25 mouse cellular contexts compared by ENCODE assay signal in genomic region chr12:82603979-82604378, GRCm38 (mm10). TPM values are rescaled to one million over a fixed set of nuclear protein-coding genes. Genes with fewer than 3 reads are reported as not detected.
DNase-seq lines count a peak whose midpoint lies in the region; ATAC-seq and TF ChIP-seq lines count a peak whose summit lies in the region.
"Had no signal": no experiment of that assay in that cellular context is flagged by ENCODE, and none has a peak within 500 bp of the region (broad histone marks: within the 10 kb centered on the region; RNA-seq: fewer than 3 reads in every experiment).

No protein-coding gene starts in this region.

- TF ChIP-seq CTCF in Patski (IDR thresholded peaks at IDR 0.05): no peak

- intact Hi-C loops in heart, postnatal 14 days (cut with DNase I): no loop called here

- WGBS in heart, embryonic 13.5 days: 20% methylated on average over 4 of the region's 4 CpGs
- WGBS in midbrain, embryonic 11.5 days: 80% methylated on average over 4 of the region's 4 CpGs
- 74% methylated on average over 4 of the region's 4 CpGs for WGBS in midbrain, embryonic 16.5 days

- no peaks in the 10 kb centered on the region for H3K27me3 ChIP-seq in heart, embryonic 13.5 days (replicated peaks)
- H3K27me3 ChIP-seq in midbrain, embryonic 11.5 days (ENCODE audit: control insufficient read depth, insufficient read depth, low read length): no peaks in the 10 kb centered on the region
- H3K27me3 ChIP-seq in midbrain, embryonic 16.5 days (ENCODE audit: control insufficient read depth, insufficient read depth, low read depth, low read length): no peaks in the 10 kb centered on the region
- H3K27me3 ChIP-seq in Patski: no peaks in the 10 kb centered on the region
- H3K27me3 ChIP-seq: embryonic facial prominence, embryonic 13.5 days; embryonic facial prominence, embryonic 15.5 days; forebrain, embryonic 12.5 days had no signal

- no peak for DNase-seq in heart, postnatal 14 days
- peak; percentile 71 for DNase-seq in midbrain, embryonic 11.5 days (ENCODE audit: low spot score, missing footprints)
- DNase-seq in Patski (ENCODE audit: low read depth, low spot score): no peak
- no peak for DNase-seq in left cerebral cortex, adult 9 months (ENCODE audit: low spot score in 2 of 2)
- DNase-seq in adrenal gland, postnatal 10 days: no peak
- DNase-seq: adrenal gland, adult 8-10 months; adrenal gland, postnatal 25 days; cerebellum, adult 11 months; cerebellum, adult 18-20 months; cerebellum, adult 8-10 months; cerebellum, adult 9-11 months; cerebellum, postnatal 14 days; cerebellum, postnatal 36 days; embryo, embryonic 11 days had no signal

- no peak overlapping the region for H3K4me2 ChIP-seq in heart, embryonic 13.5 days
- no peak overlapping the region for H3K4me2 ChIP-seq in midbrain, embryonic 11.5 days
- H3K4me2 ChIP-seq in midbrain, embryonic 16.5 days (ENCODE audit: low read length): no peak overlapping the region
- H3K4me2 ChIP-seq: embryonic facial prominence, embryonic 13.5 days; embryonic facial prominence, embryonic 15.5 days; forebrain, embryonic 12.5 days had no signal

- CTCF ChIA-PET in Patski (lab: Charles Lee): no interaction called here

- peaks cover 16% of the 10 kb centered on the region for H3K4me1 ChIP-seq in heart, embryonic 13.5 days
- no peaks in the 10 kb centered on the region for H3K4me1 ChIP-seq in midbrain, embryonic 11.5 days (ENCODE audit: control insufficient read depth, insufficient read depth, low read length)
- H3K4me1 ChIP-seq in midbrain, embryonic 16.5 days (ENCODE audit: control insufficient read depth, insufficient read depth, low read length): no peaks in the 10 kb centered on the region
- H3K4me1 ChIP-seq: embryonic facial prominence, embryonic 15.5 days; forebrain, embryonic 12.5 days had no signal

- POLR2A ChIA-PET in Patski (lab: Charles Lee): no interaction called here

- ATAC-seq in heart, embryonic 13.5 days (ENCODE audit: extremely low read depth, insufficient number of reproducible peaks, low FRiP score, low TSS enrichment): no peak
- no peak for ATAC-seq in midbrain, embryonic 11.5 days (ENCODE audit: low FRiP score)
- ATAC-seq in midbrain, embryonic 16.5 days: no peak
- ATAC-seq in Patski: peak; percentile 62
- ATAC-seq: activated CD4-positive, CD25-positive, alpha-beta regulatory T cell, adult 4 months had no signal

- no peak overlapping the region for H3K9ac ChIP-seq in heart, embryonic 13.5 days
- no peak overlapping the region for H3K9ac ChIP-seq in midbrain, embryonic 11.5 days (ENCODE audit: low read length)
- no peak overlapping the region for H3K9ac ChIP-seq in midbrain, embryonic 16.5 days (ENCODE audit: low read depth, low read length)
- H3K9ac ChIP-seq: embryonic facial prominence, embryonic 13.5 days; embryonic facial prominence, embryonic 15.5 days; forebrain, embryonic 12.5 days had no signal

- H3K27ac ChIP-seq in heart, embryonic 13.5 days (replicated peaks): peak overlapping the region; percentile 6; the same call in 1 of the 2 replicates
- no peak overlapping the region for H3K27ac ChIP-seq in midbrain, embryonic 11.5 days (ENCODE audit: low read depth, low read length)
- H3K27ac ChIP-seq in midbrain, embryonic 16.5 days (ENCODE audit: low read length): no peak overlapping the region
- H3K27ac ChIP-seq: embryonic facial prominence, embryonic 13.5 days; embryonic facial prominence, embryonic 15.5 days; forebrain, embryonic 10.5 days; forebrain, embryonic 12.5 days had no signal

- no peaks in the 10 kb centered on the region for H3K9me3 ChIP-seq in heart, embryonic 13.5 days
- H3K9me3 ChIP-seq in midbrain, embryonic 11.5 days (ENCODE audit: control insufficient read depth, low read length): no peaks in the 10 kb centered on the region
- H3K9me3 ChIP-seq in midbrain, embryonic 16.5 days (replicated peaks; ENCODE audit: control insufficient read depth, low read length, poor library complexity, severe bottlenecking): no peaks in the 10 kb centered on the region
- H3K9me3 ChIP-seq: embryonic facial prominence, embryonic 13.5 days; embryonic facial prominence, embryonic 15.5 days; forebrain, embryonic 10.5 days; forebrain, embryonic 12.5 days had no signal

- H3K4me3 ChIP-seq in heart, embryonic 13.5 days: no peak overlapping the region
- no peak overlapping the region for H3K4me3 ChIP-seq in midbrain, embryonic 11.5 days (ENCODE audit: low read depth, low read length)
- H3K4me3 ChIP-seq in midbrain, embryonic 16.5 days (ENCODE audit: low read depth, low read length): no peak overlapping the region
- H3K4me3 ChIP-seq: embryonic facial prominence, embryonic 13.5 days; embryonic facial prominence, embryonic 15.5 days; erythroblast, embryonic 14.5 days; forebrain, embryonic 10.5 days; forebrain, embryonic 12.5 days had no signal

- H3K36me3 ChIP-seq in heart, embryonic 13.5 days: no peaks in the 10 kb centered on the region
- no peaks in the 10 kb centered on the region for H3K36me3 ChIP-seq in midbrain, embryonic 11.5 days (ENCODE audit: control insufficient read depth, insufficient read depth, low read length)
- H3K36me3 ChIP-seq in midbrain, embryonic 16.5 days (ENCODE audit: control insufficient read depth, insufficient read depth, low read length): no peaks in the 10 kb centered on the region
- H3K36me3 ChIP-seq: embryonic facial prominence, embryonic 13.5 days; embryonic facial prominence, embryonic 15.5 days; forebrain, embryonic 10.5 days; forebrain, embryonic 12.5 days had no signal

- in situ Hi-C loops in Patski (cut with MboI; ENCODE audit: low pct_unique_long_range_greater_than_20kb): no loop called here

RNA-seq across cellular contexts. Expression of gene Rgs6, which starts 15.9 kb away (rescaled TPM):
- 13.6 and 13.8 TPM in 2 replicates for polyA plus RNA-seq in heart, embryonic 13.5 days (2015; fragmentation: Nextera tagmentation; extraction: Ambion mirVana)
- 10 to 100 TPM; 13.7 to 15.8 TPM for total RNA-seq in heart, postnatal 14 days (2021)
- 0.47 and 0.64 TPM in 2 replicates for polyA plus RNA-seq in midbrain, embryonic 11.5 days (2014; fragmentation: Nextera tagmentation; extraction: Ambion mirVana)
- 17.8 and 17.9 TPM in 2 replicates for polyA plus RNA-seq in midbrain, embryonic 16.5 days (2015; fragmentation: Nextera tagmentation; extraction: Ambion mirVana)
- polyA plus RNA-seq in Patski (2021): 1.9 TPM
- 1 to 10 TPM; 2.1 to 3.1 TPM for total RNA-seq in adrenal gland, postnatal 10 days (2021)
- total RNA-seq: common myeloid progenitor, adult 5-6 weeks; MEL had no signal
- polyA plus RNA-seq: C2C12; erythroblast, embryonic 14.5 days had no signal
